Mouse (Mus musculus): ENCODE data around the gene Fndc8.

DNA sequence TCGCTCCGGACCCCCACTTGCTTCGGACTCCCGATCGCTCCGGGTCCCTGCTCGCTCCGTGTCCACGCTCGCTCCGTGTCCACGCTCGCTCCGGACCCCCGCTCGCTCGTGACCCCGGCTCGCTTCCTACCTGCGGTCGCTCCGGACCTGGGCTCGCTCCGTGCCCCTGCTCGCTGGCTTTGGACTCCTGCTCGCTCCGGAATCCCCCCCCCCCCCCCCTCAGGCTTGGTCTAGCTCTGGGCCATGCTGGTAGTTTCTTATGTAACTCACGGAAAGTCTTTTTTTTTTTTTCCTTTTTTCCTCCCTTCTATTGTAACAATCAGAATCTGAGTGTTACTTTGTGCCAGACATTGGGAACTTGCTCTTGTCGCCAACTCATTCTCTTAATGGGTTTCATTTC, 41.3 kb downstream of the Fndc8 start:
- TF ChIP-seq CTCF (IDR thresholded peaks at IDR 0.05) (no peak), EP300 (IDR thresholded peaks at IDR 0.05) (no peak)

Data from lung, postnatal 0 days (tissue).